In the genomic region with DNA sequence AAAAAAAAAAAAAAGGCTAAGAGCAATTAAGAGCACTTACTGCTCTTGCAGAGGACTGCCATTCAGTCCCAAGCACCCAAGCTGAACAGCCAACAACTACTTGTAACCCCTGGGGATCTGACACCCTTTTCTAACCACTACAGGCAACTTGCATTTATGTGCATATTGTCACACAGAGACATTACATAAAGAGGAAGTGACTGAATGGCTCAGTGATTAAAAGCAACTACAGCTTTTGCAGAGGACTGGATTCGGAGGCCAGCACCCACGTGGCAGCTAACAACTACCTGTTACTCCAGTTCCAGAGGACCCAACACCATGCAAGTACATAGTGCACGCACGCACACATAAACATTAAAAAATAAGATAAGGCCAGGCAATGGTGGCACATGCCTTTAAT, we compare ENCODE assay signal across 21 mouse cellular contexts. TPM values are rescaled to one million over a fixed set of nuclear protein-coding genes. Genes with fewer than 3 reads are reported as not detected.
DNase-seq lines count a peak whose midpoint lies in the region; ATAC-seq lines count a peak whose summit lies in the region.
"Had no signal": no experiment of that assay in that cellular context is flagged by ENCODE, and none has a peak within 500 bp of the region (broad histone marks: within the 10 kb centered on the region; RNA-seq: fewer than 3 reads in every experiment).

No protein-coding gene starts in this region.

- peak; percentile 72 for ATAC-seq in megakaryocyte progenitor cell, adult 5-6 weeks (replicated peaks; ENCODE audit: poor library complexity)
- ATAC-seq: activated CD4-positive, CD25-positive, alpha-beta regulatory T cell, adult 4 months; forebrain, embryonic 15.5 days; hindbrain, embryonic 16.5 days; intestine, embryonic 15.5 days; Patski had no signal

- DNase-seq in spleen, postnatal 36 days (ENCODE audit: low spot score in 2 of 2), result peak; percentile 76
- no peak for DNase-seq in spleen, adult 12 weeks (ENCODE audit: low spot score)
- peak; percentile 32 for DNase-seq in R1 (ENCODE audit: low read depth, low spot score)
- no peak for DNase-seq in cerebellum, adult 18-20 months
- DNase-seq in lung, postnatal 25 days (ENCODE audit: low spot score), result no peak
- DNase-seq in gastrocnemius, adult 18-20 months (ENCODE audit: low spot score), result no peak
- DNase-seq: adrenal gland, adult 8-10 months; cerebellum, adult 8-10 months; gastrocnemius, postnatal 36 days; heart, postnatal 4 days; kidney, adult 8-10 months; kidney, postnatal 10 days; left cerebral cortex, postnatal 4 days; lung, embryonic 14.5 days; thymus, postnatal 36 days had no signal

RNA-seq across cellular contexts. Expression of gene Ehmt1, which starts 8.9 kb away (rescaled TPM):
- 34.4 and 36.7 TPM in 2 replicates for total RNA-seq in megakaryocyte progenitor cell, adult 5-6 weeks (2015)
- 63.1 and 87.0 TPM in 2 replicates for total RNA-seq in megakaryocyte progenitor cell, adult 5-6 weeks (2017)
- 10 to 100 TPM; 19.2 to 21.5 TPM for total RNA-seq in gastrocnemius, adult 18-20 months (2021)

RNA-seq across cellular contexts. Expression of gene Arrdc1, which starts 24.6 kb away (rescaled TPM):
- total RNA-seq in megakaryocyte progenitor cell, adult 5-6 weeks (2015), result 24.5 and 29.2 TPM in 2 replicates
- 48.3 and 58.9 TPM in 2 replicates for total RNA-seq in megakaryocyte progenitor cell, adult 5-6 weeks (2017)
- total RNA-seq in gastrocnemius, adult 18-20 months (2021), result 1 to 10 TPM; 2.7 to 3.2 TPM

RNA-seq across cellular contexts. Expression of gene Zmynd19, which starts 39.1 kb away (rescaled TPM):
- total RNA-seq in megakaryocyte progenitor cell, adult 5-6 weeks (2015), result 16.0 and 19.1 TPM in 2 replicates
- 42.9 and 62.2 TPM in 2 replicates for total RNA-seq in megakaryocyte progenitor cell, adult 5-6 weeks (2017)
- total RNA-seq in gastrocnemius, adult 18-20 months (2021), result 10 to 100 TPM; 18.3 to 20.3 TPM

RNA-seq across cellular contexts. Expression of gene Dph7, which starts 51.7 kb away (rescaled TPM):
- 20.8 TPM in 2 replicates for total RNA-seq in megakaryocyte progenitor cell, adult 5-6 weeks (2015)
- 15.5 and 26.2 TPM in 2 replicates for total RNA-seq in megakaryocyte progenitor cell, adult 5-6 weeks (2017)
- 1 to 10 TPM; 2.7 to 3.8 TPM for total RNA-seq in gastrocnemius, adult 18-20 months (2021)

Comparison
In these comparisons a context has a peak if more than half of its experiments do, and no peak if none do; other contexts are left out.
1. DNase-seq: peak in spleen, postnatal 36 days (2 of 2) and R1 (single experiment); none in spleen, adult 12 weeks (single experiment), cerebellum, adult 18-20 months (0 of 2), lung, postnatal 25 days (single experiment) and gastrocnemius, adult 18-20 months (single experiment).
2. RNA of gene Arrdc1, which starts 24.6 kb away (total RNA-seq): 24.5 to 58.9 TPM in megakaryocyte progenitor cell, adult 5-6 weeks; 2.7 to 3.2 TPM in gastrocnemius, adult 18-20 months; every median in the first group is over 4 times any median in the second.